13 mouse cellular contexts compared by ENCODE assay signal in genomic region chr1:134080406-134080805, GRCm38 (mm10). TPM values are rescaled to one million over a fixed set of nuclear protein-coding genes. Genes with fewer than 3 reads are reported as not detected.
DNase-seq lines count a peak whose midpoint lies in the region; ATAC-seq and TF ChIP-seq lines count a peak whose summit lies in the region.
"Had no signal": no experiment of that assay in that cellular context is flagged by ENCODE, and none has a peak within 500 bp of the region (broad histone marks: within the 10 kb centered on the region; RNA-seq: fewer than 3 reads in every experiment).

No protein-coding gene starts in this region.

- no peak for TF ChIP-seq CTCF in heart, adult 2 months (IDR thresholded peaks at IDR 0.05)
- no peak for TF ChIP-seq CTCF in lung, embryonic 14.5 days (IDR thresholded peaks at IDR 0.05; ENCODE audit: low read depth)

- H3K79me2 ChIP-seq in heart, adult 2 months (replicated peaks; ENCODE audit: control insufficient read depth, insufficient read depth, low read length), result peaks cover 2% of the 10 kb centered on the region

- H3K9me3 ChIP-seq in lung, embryonic 14.5 days (ENCODE audit: low read depth, low read length), result no peaks in the 10 kb centered on the region
- no peaks in the 10 kb centered on the region for H3K9me3 ChIP-seq in forebrain, embryonic 14.5 days (replicated peaks; ENCODE audit: control insufficient read depth, low read length)
- H3K9me3 ChIP-seq in neural tube, embryonic 13.5 days, result no peaks in the 10 kb centered on the region

- no peak overlapping the region for H3K4me3 ChIP-seq in heart, adult 2 months
- H3K4me3 ChIP-seq in lung, embryonic 14.5 days (ENCODE audit: low read depth, low read length), result no peak overlapping the region
- H3K4me3 ChIP-seq in forebrain, embryonic 14.5 days (ENCODE audit: low read depth, low read length), result no peak overlapping the region
- no peak overlapping the region for H3K4me3 ChIP-seq in neural tube, embryonic 13.5 days

- 86% methylated on average over 4 of the region's 4 CpGs for WGBS in heart, adult 2 months
- WGBS in lung, embryonic 14.5 days, result 78% methylated on average over 4 of the region's 4 CpGs
- WGBS in forebrain, embryonic 14.5 days, result 74% methylated on average over 4 of the region's 4 CpGs
- 73% methylated on average over 4 of the region's 4 CpGs for WGBS in neural tube, embryonic 13.5 days

- 0 out of 2 replicates have a peak overlapping the region, but pooled peaks have one; percentile 45 for H3K9ac ChIP-seq in heart, adult 2 months (ENCODE audit: low read depth, low read length)
- H3K9ac ChIP-seq in lung, embryonic 14.5 days, result no peak overlapping the region
- no peak overlapping the region for H3K9ac ChIP-seq in forebrain, embryonic 14.5 days (ENCODE audit: low read length)
- no peak overlapping the region for H3K9ac ChIP-seq in neural tube, embryonic 13.5 days

- H3K27me3 ChIP-seq in heart, adult 2 months (ENCODE audit: control insufficient read depth, insufficient read depth, low read length), result no peaks in the 10 kb centered on the region
- no peaks in the 10 kb centered on the region for H3K27me3 ChIP-seq in lung, embryonic 14.5 days (ENCODE audit: insufficient read depth, low read length)
- H3K27me3 ChIP-seq in forebrain, embryonic 14.5 days (replicated peaks; ENCODE audit: control insufficient read depth, insufficient read depth, low read length), result no peaks in the 10 kb centered on the region
- H3K27me3 ChIP-seq in neural tube, embryonic 13.5 days, result no peaks in the 10 kb centered on the region

- ATAC-seq in lung, embryonic 14.5 days (ENCODE audit: insufficient read depth), result no peak
- no peak for ATAC-seq in forebrain, embryonic 14.5 days
- ATAC-seq in neural tube, embryonic 13.5 days (ENCODE audit: low read depth), result no peak

- intact Hi-C loops in heart, adult 2 months (cut with DNase I), result no loop called here
- intact Hi-C loops in heart, postnatal 14 days (cut with DNase I), result no loop called here

- TF ChIP-seq POLR2A in heart, adult 2 months (IDR thresholded peaks at IDR 0.05; ENCODE audit: insufficient read depth, low read depth, low read length), result no peak

- H3K4me2 ChIP-seq in lung, embryonic 14.5 days, result no peak overlapping the region
- H3K4me2 ChIP-seq in forebrain, embryonic 14.5 days (ENCODE audit: low read length), result no peak overlapping the region
- H3K4me2 ChIP-seq in neural tube, embryonic 13.5 days, result no peak overlapping the region

- H3K27ac ChIP-seq in heart, adult 2 months, result peak overlapping the region; percentile 99
- H3K27ac ChIP-seq in lung, embryonic 14.5 days (ENCODE audit: low read depth), result peak overlapping the region; percentile 88
- H3K27ac ChIP-seq in forebrain, embryonic 14.5 days (ENCODE audit: low read depth, low read length), result peak overlapping the region; percentile 75; the same call in 1 of the 2 replicates
- H3K27ac ChIP-seq in neural tube, embryonic 13.5 days (replicated peaks), result peak overlapping the region; percentile 91

- peak; percentile 11 to 32 for DNase-seq in heart, adult 2 months
- no peak for DNase-seq in heart, postnatal 14 days
- no peak for DNase-seq in lung, embryonic 14.5 days
- no peak for DNase-seq in lung, postnatal 14 days
- DNase-seq in forebrain, embryonic 14.5 days (ENCODE audit: low spot score), result no peak
- DNase-seq in ovary, postnatal 14 days (ENCODE audit: low spot score), result no peak
- no peak for DNase-seq in adipocyte (ENCODE audit: low spot score)
- DNase-seq: embryo, embryonic 11 days had no signal

- H3K36me3 ChIP-seq in heart, adult 2 months (ENCODE audit: control insufficient read depth, insufficient read depth, low read length), result peaks cover 18% of the 10 kb centered on the region
- H3K36me3 ChIP-seq in lung, embryonic 14.5 days (ENCODE audit: insufficient read depth), result peaks cover 23% of the 10 kb centered on the region
- peaks cover 12% of the 10 kb centered on the region; the same call in 1 of the 2 replicates for H3K36me3 ChIP-seq in forebrain, embryonic 14.5 days (ENCODE audit: control insufficient read depth, insufficient read depth, low read length)
- H3K36me3 ChIP-seq in neural tube, embryonic 13.5 days, result 0 out of 2 replicates have a peak, but pooled peaks cover 8% of the 10 kb centered on the region

- peaks cover 32% of the 10 kb centered on the region for H3K4me1 ChIP-seq in heart, adult 2 months (ENCODE audit: control insufficient read depth, insufficient read depth, low read length)
- peaks cover 21% of the 10 kb centered on the region for H3K4me1 ChIP-seq in lung, embryonic 14.5 days (ENCODE audit: insufficient read depth)
- H3K4me1 ChIP-seq in forebrain, embryonic 14.5 days (ENCODE audit: control insufficient read depth, insufficient read depth, low read length), result peaks cover 26% of the 10 kb centered on the region
- peaks cover 53% of the 10 kb centered on the region for H3K4me1 ChIP-seq in neural tube, embryonic 13.5 days (replicated peaks)

- TF ChIP-seq EP300 in heart, adult 2 months (IDR thresholded peaks at IDR 0.05; ENCODE audit: insufficient read depth, low read depth, low read length), result no peak

RNA-seq across cellular contexts. Expression of gene Btg2, which starts 1.5 kb away (rescaled TPM):
- total RNA-seq in heart, adult 2 months (2021), result 10 to 100 TPM; 29.9 to 31.0 TPM
- polyA plus RNA-seq in heart, adult 2 months (2012; rRNA removed), result 33.5 and 35.9 TPM in 2 replicates
- total RNA-seq in heart, postnatal 14 days (2021), result 10 to 100 TPM; 37.3 to 47.7 TPM
- 77.2 and 81.0 TPM in 2 replicates for polyA plus RNA-seq in lung, embryonic 14.5 days (2014; fragmentation: Nextera tagmentation; extraction: Ambion mirVana)
- 67.3 and 82.6 TPM in 2 replicates for polyA plus RNA-seq in forebrain, embryonic 14.5 days (2014; fragmentation: Nextera tagmentation; extraction: Ambion mirVana)
- polyA plus RNA-seq in neural tube, embryonic 13.5 days (2015; fragmentation: Nextera tagmentation; extraction: Ambion mirVana), result 49.0 and 55.3 TPM in 2 replicates

RNA-seq across cellular contexts. Expression of gene Chit1, which starts 30.6 kb away (rescaled TPM):
- total RNA-seq in heart, adult 2 months (2021), result not detected
- polyA plus RNA-seq in heart, adult 2 months (2012; rRNA removed), result 0.16 TPM in 1 of 2 replicates, not detected in the other
- total RNA-seq in heart, postnatal 14 days (2021), result not detected
- not detected in 2 replicates for polyA plus RNA-seq in lung, embryonic 14.5 days (2014; fragmentation: Nextera tagmentation; extraction: Ambion mirVana)
- polyA plus RNA-seq in forebrain, embryonic 14.5 days (2014; fragmentation: Nextera tagmentation; extraction: Ambion mirVana), result 0.13 TPM in 1 of 2 replicates, not detected in the other
- polyA plus RNA-seq in neural tube, embryonic 13.5 days (2015; fragmentation: Nextera tagmentation; extraction: Ambion mirVana), result 0.45 and 0.81 TPM in 2 replicates
- total RNA-seq: hematopoietic stem cell, adult 5-6 weeks; left cerebral cortex, postnatal 25 days had no signal
- polyA plus RNA-seq: spleen, adult 2 months had no signal

RNA-seq across cellular contexts. Expression of gene Fmod, which starts 43.4 kb away (rescaled TPM):
- total RNA-seq in heart, adult 2 months (2021), result 1 to 10 TPM; 9.3 to 9.4 TPM
- 14.5 and 17.0 TPM in 2 replicates for polyA plus RNA-seq in heart, adult 2 months (2012; rRNA removed)
- total RNA-seq in heart, postnatal 14 days (2021), result 10 to 100 TPM; 13.5 to 17.4 TPM
- 173 and 174 TPM in 2 replicates for polyA plus RNA-seq in lung, embryonic 14.5 days (2014; fragmentation: Nextera tagmentation; extraction: Ambion mirVana)
- polyA plus RNA-seq in forebrain, embryonic 14.5 days (2014; fragmentation: Nextera tagmentation; extraction: Ambion mirVana), result 3.3 and 7.7 TPM in 2 replicates
- polyA plus RNA-seq in neural tube, embryonic 13.5 days (2015; fragmentation: Nextera tagmentation; extraction: Ambion mirVana), result 11.1 and 14.9 TPM in 2 replicates
- total RNA-seq: CH12.LX; hematopoietic stem cell, adult 5-6 weeks had no signal

Comparison
In these comparisons a context has a peak if more than half of its experiments do, and no peak if none do; other contexts are left out.
1. DNase-seq: peak in heart, adult 2 months (2 of 2); none in heart, postnatal 14 days (0 of 2), lung, embryonic 14.5 days (single experiment), lung, postnatal 14 days (single experiment), forebrain, embryonic 14.5 days (single experiment), ovary, postnatal 14 days (single experiment) and adipocyte (single experiment).
2. Peak in every context shown above with its lines, with median percentiles within 50 percentile points of each other: H3K27ac ChIP-seq.